Mouse (Mus musculus): ENCODE results near the gene Mgat2. TPM values are rescaled to one million over a fixed set of nuclear protein-coding genes. Genes with fewer than 3 reads are reported as not detected.
"Not testable (repeated sequence)": the region's sequence is repeated elsewhere in the genome, so short reads cannot be mapped to it uniquely, and the experiment has no call there.

Gene Mgat2
- polyA plus RNA-seq, 1 experiment from 2014 or later: 29.6 TPM

DNA sequence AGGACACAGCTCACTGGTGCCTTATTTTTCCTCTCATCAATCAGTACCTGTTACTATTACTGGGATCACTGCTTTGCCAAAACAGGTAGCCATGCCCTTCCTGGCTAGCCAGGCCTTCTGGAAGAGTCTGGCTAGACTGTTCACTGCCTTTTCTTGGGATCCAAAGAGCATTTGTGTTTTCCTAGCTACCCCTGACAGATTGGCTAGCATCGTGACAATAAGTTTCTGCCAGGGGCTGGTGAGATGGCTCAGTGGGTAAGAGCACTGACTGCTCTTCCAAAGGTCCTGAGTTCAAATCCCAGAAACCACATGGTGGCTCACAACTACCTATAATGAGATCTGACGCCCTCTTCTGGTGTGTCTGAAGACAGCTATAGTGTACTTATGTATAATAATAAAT is 23.3 kb upstream of the Mgat2 start:
- H3K4me3 ChIP-seq; H3K4me1 ChIP-seq; DNase-seq (ENCODE audit: low spot score); H3K9me3 ChIP-seq; H3K27me3 ChIP-seq (replicated peaks; ENCODE audit: low read depth, poor library complexity, severe bottlenecking); H3K27ac ChIP-seq (replicated peaks): not testable (repeated sequence)
- WGBS: 78% methylated on average over 2 of the region's 2 CpGs
- peaks cover 23% of the 10 kb centered on the region for H3K36me3 ChIP-seq (replicated peaks)

DNA sequence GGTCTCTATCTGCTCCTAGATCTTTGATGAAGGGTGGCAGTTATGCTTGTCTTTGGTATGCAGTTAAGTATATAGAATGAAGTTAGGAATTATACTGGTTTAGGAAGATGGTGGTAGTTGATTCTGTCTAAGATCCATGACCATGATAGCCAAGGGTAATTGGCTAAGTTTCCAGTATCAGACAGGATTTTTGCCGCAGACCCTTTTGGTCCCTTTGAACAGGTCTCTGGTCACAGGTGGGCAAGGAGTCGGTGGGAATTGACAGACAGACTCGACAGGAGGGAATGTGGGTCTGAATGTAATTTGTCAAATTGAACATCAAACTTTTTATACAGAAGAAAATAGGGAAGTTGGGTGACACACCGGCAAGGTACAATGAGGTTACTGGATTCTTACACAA is 20.4 kb upstream of the Mgat2 start:
- not testable (repeated sequence) for DNase-seq (ENCODE audit: low spot score); H3K4me1 ChIP-seq; H3K9me3 ChIP-seq; H3K27ac ChIP-seq (replicated peaks); H3K36me3 ChIP-seq (replicated peaks); H3K27me3 ChIP-seq (replicated peaks; ENCODE audit: low read depth, poor library complexity, severe bottlenecking); H3K4me3 ChIP-seq
- 87% methylated on average over 4 of the region's 4 CpGs for WGBS

DNA sequence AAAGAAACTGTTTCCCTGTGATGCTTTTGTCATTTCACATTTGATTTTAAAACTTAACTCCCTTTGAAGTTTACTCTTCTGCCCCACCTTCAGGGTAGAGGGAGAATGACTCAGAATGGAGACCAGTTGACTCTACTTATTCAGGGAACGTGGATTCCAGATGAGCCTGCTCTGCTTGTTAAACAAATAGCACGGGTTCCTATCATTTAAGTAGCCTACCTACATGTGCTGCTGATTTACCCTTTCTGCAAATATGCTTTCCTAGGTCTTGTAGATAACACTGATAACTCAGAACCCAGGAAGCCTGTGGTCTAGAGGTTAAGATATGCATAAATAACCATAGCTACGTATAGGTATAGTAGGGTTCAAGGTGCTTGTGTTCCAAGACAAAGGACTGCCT is 19.1 kb upstream of the Mgat2 start:
- H3K4me3 ChIP-seq: no peak overlapping the region
- no peaks in the 10 kb centered on the region for H3K27me3 ChIP-seq (replicated peaks; ENCODE audit: low read depth, poor library complexity, severe bottlenecking)
- no peaks in the 10 kb centered on the region for H3K36me3 ChIP-seq (replicated peaks)
- 60% methylated on average over 3 of the region's 3 CpGs for WGBS
- no peak overlapping the region for H3K27ac ChIP-seq (replicated peaks)
- DNase-seq (ENCODE audit: low spot score): no peak
- no peaks in the 10 kb centered on the region for H3K9me3 ChIP-seq
- peaks cover 12% of the 10 kb centered on the region for H3K4me1 ChIP-seq

DNA sequence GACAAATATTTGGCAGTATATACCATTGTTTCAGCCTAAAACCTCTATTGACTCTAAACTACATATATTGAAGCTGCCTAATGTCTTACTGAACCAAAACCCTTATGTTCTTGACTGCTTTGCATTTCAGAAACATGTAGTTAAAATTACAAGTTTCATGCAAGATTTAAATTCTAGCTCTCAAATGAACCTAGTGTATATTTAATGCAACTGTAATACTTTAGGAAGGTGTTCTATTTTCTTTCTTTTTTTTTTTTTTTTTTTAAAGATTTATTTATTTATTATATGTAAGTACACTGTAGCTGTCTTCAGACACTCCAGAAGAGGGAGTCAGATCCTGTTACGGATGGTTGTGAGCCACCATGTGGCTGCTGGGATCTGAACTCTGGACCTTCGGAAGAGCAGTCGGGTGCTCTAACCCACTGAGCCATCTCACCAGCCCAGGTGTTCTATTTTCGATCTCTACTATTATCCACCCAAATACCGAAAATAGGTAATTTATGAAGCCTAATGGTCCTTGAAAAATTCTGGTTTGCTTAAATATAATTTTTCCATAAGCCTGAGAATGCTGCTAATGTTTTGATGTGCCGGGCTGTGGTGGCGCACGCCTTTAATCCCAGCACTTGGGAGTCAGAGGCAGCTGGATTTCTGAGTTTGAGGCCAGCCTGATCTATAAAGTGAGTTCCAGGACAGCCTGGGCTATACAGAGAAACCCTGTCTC is 16.9 kb upstream of the Mgat2 start:
- not testable (repeated sequence) for H3K27me3 ChIP-seq (replicated peaks; ENCODE audit: low read depth, poor library complexity, severe bottlenecking); H3K4me3 ChIP-seq; H3K9me3 ChIP-seq; H3K36me3 ChIP-seq (replicated peaks); DNase-seq (ENCODE audit: low spot score); H3K27ac ChIP-seq (replicated peaks)
- WGBS: 65% methylated on average over 8 of the region's 8 CpGs
- peaks cover 16% of the 10 kb centered on the region for H3K4me1 ChIP-seq

DNA sequence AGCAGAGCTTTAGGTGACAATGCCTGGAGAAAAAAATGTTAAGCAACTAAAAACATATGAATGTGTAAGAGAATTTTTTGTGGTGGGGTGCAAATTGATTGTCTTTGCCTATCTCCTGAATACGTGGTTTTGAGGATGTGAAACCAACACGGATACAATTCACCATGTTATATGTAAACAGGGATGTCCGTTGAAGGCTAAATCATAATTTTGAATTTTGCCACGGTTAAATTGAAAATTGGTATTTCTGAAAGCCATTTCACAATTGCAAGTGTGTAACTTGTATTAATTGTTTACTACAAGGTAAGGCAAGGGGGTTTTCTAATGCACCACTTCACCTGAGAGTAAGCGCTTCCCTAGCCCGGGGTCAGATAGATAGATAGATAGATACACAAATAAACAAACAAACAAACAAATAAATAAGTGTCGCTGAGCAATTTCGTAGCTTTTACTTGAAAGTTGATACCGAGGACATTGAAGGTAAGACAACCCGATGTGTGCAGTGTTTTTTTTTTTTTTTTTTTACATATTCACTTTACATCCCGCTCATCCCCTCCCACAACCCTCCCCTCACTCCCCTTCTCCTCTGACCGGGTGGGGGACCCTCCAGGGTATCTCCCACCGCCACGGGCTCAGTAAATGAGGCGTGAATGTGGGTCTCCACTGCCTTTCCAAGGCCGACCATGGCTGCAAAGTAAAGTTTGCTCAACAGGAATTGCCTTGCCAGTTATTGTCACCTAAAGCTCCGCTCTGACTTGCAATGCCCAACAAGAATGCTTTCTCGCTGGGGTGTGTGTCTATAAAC is 16.1 kb upstream of the Mgat2 start:
- Histone ChIP-seq H3K27ac (replicated peaks) (peak overlapping the region; percentile 96), H3K9me3 (no peaks in the 10 kb centered on the region), H3K4me3 (peak overlapping the region; percentile 83), H3K4me1 (peaks cover 16% of the 10 kb centered on the region), H3K36me3 (replicated peaks) (peaks cover 9% of the 10 kb centered on the region), H3K27me3 (replicated peaks; ENCODE audit: low read depth, poor library complexity, severe bottlenecking) (no peaks in the 10 kb centered on the region)
- DNase-seq (ENCODE audit: low spot score): no peak
- 9% methylated on average over 18 of the region's 18 CpGs for WGBS

DNA sequence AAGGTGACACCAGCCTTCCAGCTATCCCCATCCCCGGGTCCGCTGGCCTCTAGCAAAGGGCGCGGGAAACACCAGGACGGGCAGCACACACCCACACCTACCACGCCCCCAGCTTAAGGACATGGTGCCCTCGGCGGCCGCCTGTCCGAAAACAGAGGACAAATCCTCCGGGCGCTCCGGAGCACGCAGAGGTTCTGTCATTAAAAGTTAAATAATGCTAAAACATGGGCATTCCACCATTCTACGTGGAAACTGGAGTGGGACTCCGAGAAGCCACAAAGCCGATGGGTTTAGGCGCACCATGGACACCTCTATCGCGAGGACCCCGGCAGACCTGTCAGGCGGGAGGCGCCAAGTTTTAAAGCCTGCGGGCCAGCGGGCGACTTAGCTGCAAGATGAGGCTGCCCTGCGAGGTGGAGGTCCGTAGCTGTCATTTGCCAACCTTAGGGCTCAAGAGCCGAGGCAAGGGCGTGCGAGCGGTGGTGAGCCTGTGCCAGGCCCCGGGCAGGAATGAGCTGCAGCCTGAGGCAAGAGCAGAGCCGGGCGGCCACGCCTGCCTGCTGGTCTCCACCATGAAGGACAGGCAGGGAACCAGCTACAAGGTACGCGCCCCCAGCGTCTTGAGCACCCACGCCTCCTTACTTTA is 15.4 kb upstream of the Mgat2 start, which contains the start of gene Lrr1:
TSS of gene Lrr1 (plus strand) at position 354 of the 646 bp plus-strand sequence.
- Histone ChIP-seq H3K4me3 (peak within 1 kb of the TSS; percentile 83), H3K36me3 (replicated peaks) (peaks cover 15% of the 10 kb centered on the region), H3K27ac (replicated peaks) (peak within 1 kb of the TSS; percentile 96), H3K9me3 (no peaks in the 10 kb centered on the region), H3K4me1 (peaks cover 16% of the 10 kb centered on the region), H3K27me3 (replicated peaks; ENCODE audit: low read depth, poor library complexity, severe bottlenecking) (no peaks in the 10 kb centered on the region)
- under 1% methylated on average over 40 of the region's 40 CpGs for WGBS
- peak; percentile 87 for DNase-seq (ENCODE audit: low spot score)

DNA sequence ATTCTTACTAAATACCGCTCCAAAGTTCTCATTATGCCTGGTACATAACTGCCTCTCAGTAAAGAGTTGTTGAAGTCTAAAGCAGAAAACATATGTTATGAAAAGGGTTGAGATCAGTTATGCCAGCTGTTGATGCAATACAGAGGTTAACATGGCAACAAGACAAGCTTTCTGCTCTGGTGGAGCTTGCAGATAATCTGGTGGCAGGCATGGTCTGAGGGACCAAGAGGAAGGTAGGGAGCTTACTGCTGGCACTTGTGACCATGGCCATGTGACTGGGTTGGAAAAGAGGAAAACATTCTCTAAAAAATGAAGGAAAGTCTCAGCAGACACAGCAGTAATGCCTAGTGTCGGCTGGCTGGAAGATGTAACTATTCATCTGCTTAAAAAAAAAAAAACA is 12.7 kb upstream of the Mgat2 start:
- no peak for DNase-seq (ENCODE audit: low spot score)
- no peaks in the 10 kb centered on the region for H3K9me3 ChIP-seq
- H3K27ac ChIP-seq (replicated peaks): no peak overlapping the region
- peaks cover 42% of the 10 kb centered on the region for H3K36me3 ChIP-seq (replicated peaks)
- H3K4me1 ChIP-seq: peaks cover 16% of the 10 kb centered on the region
- 90% methylated on average over 2 of the region's 2 CpGs for WGBS
- no peaks in the 10 kb centered on the region for H3K27me3 ChIP-seq (replicated peaks; ENCODE audit: low read depth, poor library complexity, severe bottlenecking)
- no peak overlapping the region for H3K4me3 ChIP-seq

DNA sequence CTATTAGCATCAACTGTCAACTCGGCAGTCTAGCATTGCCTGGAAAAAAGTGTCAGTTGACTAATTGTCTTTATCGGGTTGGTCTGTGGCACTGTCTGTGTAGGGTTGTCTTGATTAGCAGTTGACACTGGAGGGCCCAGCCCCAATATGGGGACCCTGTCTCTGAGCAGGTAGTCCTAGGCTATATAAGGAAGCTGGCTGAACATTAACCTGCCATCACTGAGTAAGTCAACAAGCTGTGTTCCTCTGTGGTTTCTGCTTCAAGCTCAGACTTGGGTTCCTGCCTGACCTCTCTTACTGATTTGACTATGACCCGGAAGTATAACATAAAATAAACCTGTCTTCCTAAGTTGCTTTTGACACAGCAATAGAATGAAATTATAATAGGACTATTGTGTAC is 8.0 kb upstream of the Mgat2 start:
- Histone ChIP-seq H3K27ac (replicated peaks) (no peak overlapping the region), H3K4me1 (no peaks in the 10 kb centered on the region), H3K9me3 (no peaks in the 10 kb centered on the region), H3K27me3 (replicated peaks; ENCODE audit: low read depth, poor library complexity, severe bottlenecking) (no peaks in the 10 kb centered on the region), H3K36me3 (replicated peaks) (peaks cover 79% of the 10 kb centered on the region), H3K4me3 (no peak overlapping the region)
- WGBS: 92% methylated on average over 3 of the region's 3 CpGs
- DNase-seq (ENCODE audit: low spot score): no peak

DNA sequence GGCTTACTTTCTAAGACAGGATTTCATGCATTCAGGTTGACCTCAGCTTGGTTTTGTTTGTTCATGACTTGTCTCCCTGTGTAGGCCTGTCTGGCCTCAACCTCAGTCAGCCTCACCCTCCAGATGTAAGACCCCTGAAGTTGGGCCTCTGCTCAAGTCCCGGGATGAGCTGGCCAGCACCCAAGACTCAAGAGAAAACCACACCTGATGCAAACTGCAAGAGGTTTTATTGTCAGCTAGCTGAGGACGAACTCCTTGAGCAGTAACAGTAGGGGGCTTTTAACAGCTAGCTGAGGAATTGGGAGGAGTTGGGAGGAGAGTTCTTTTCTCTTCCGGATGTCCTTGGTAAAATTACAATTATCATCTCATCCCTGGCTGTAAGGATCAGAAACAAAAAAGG is 6.4 kb upstream of the Mgat2 start:
- 88% methylated on average over 3 of the region's 3 CpGs for WGBS
- no peak overlapping the region for H3K27ac ChIP-seq (replicated peaks)
- H3K36me3 ChIP-seq (replicated peaks): peaks cover 86% of the 10 kb centered on the region
- H3K27me3 ChIP-seq (replicated peaks; ENCODE audit: low read depth, poor library complexity, severe bottlenecking): no peaks in the 10 kb centered on the region
- no peak overlapping the region for H3K4me3 ChIP-seq
- H3K4me1 ChIP-seq: no peaks in the 10 kb centered on the region
- no peaks in the 10 kb centered on the region for H3K9me3 ChIP-seq
- no peak for DNase-seq (ENCODE audit: low spot score)

DNA sequence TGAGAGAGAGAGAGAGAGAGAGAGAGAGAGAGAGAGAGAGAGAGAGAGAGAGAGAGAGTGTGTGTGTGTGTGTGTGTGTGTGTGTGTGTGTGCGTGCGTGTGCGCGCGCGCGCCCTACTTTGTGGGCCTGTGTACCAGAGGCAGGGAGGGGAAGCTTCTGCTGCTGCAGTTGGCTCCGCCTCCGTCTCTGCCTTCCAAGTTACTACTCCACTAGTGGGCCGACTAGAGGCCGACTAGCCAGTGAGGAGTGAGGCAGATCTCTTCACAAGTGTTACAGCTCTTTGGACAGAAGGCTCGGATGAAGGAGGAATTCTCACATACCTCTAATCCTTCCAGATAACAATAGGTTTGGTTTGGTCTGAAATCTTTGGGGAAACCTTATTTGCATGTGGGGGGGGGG is 4.6 kb upstream of the Mgat2 start:
- no peak overlapping the region for H3K27ac ChIP-seq (replicated peaks)
- H3K27me3 ChIP-seq (replicated peaks; ENCODE audit: low read depth, poor library complexity, severe bottlenecking): no peaks in the 10 kb centered on the region
- DNase-seq (ENCODE audit: low spot score): no peak
- no peak overlapping the region for H3K4me3 ChIP-seq
- peaks cover 72% of the 10 kb centered on the region for H3K36me3 ChIP-seq (replicated peaks)
- H3K9me3 ChIP-seq: no peaks in the 10 kb centered on the region
- peaks cover 6% of the 10 kb centered on the region; the same call in 1 of the 2 replicates for H3K4me1 ChIP-seq
- 85% methylated on average over 12 of the region's 12 CpGs for WGBS

DNA sequence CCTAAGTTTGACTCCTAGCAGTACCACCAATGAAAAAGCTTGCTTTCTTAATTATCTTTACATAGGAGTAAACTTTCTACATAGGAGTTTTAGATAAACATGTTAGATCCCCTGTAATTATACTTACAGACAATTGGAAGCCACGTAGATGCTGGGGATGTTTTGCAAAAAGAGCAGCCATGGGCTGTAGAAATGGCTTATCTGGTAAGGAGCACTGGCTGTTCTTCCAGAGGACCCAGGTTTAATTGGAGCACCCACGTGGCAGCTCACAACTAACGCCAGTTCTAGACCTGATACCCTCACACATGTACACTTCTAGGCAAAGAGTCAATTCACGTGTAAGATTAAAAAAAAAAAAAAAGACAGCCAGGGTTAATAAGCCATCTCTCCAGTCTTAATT is 2.2 kb upstream of the Mgat2 start:
- Histone ChIP-seq H3K27me3 (replicated peaks; ENCODE audit: low read depth, poor library complexity, severe bottlenecking) (no peaks in the 10 kb centered on the region), H3K4me3 (no peak overlapping the region), H3K27ac (replicated peaks) (no peak overlapping the region), H3K9me3 (no peaks in the 10 kb centered on the region), H3K4me1 (peaks cover 25% of the 10 kb centered on the region), H3K36me3 (replicated peaks) (peaks cover 51% of the 10 kb centered on the region)
- DNase-seq (ENCODE audit: low spot score): no peak
- WGBS: 87% methylated on average over 4 of the region's 4 CpGs

DNA sequence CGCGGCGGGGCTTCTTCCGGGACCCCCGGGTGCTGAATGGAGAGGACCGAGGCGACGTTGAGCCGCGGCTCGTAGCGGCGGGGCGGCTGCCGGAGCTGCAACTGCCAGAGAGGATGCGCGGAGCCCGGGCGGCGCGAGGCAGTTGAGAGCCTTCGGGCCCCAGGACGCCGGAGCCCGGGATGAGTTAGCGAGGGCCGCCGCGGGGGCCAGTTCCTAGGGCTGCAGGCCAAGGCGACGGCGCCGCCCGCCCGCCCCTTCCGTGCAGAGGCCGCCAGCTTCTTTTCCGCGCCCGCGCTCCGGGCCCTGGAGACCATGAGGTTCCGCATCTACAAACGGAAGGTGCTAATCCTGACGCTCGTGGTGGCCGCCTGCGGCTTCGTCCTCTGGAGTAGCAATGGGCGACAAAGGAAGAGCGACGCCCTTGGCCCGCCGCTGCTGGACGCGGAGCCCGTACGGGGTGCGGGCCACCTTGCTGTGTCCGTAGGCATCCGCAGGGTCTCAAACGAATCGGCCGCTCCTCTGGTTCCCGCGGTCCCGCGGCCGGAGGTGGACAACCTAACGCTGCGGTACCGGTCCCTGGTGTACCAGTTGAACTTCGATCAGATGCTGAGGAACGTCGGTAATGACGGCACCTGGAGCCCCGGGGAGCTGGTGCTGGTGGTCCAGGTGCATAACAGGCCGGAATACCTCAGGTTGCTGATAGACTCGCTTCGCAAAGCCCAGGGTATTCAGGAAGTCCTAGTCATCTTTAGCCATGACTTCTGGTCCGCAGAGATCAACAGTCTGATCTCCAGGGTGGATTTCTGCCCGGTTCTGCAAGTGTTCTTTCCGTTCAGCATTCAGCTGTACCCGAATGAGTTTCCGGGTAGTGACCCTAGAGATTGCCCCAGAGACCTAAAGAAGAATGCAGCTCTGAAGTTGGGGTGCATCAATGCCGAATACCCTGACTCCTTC is 662 bp downstream of the Mgat2 start:
- Histone ChIP-seq H3K27me3 (replicated peaks; ENCODE audit: low read depth, poor library complexity, severe bottlenecking) (no peaks in the 10 kb centered on the region), H3K9me3 (no peaks in the 10 kb centered on the region), H3K27ac (replicated peaks) (peak overlapping the region; percentile 93), H3K4me1 (peaks cover 29% of the 10 kb centered on the region), H3K36me3 (replicated peaks) (peaks cover 46% of the 10 kb centered on the region), H3K4me3 (peak overlapping the region; percentile 88)
- WGBS: 3% methylated on average over 86 of the region's 86 CpGs
- peak; percentile 64 for DNase-seq (ENCODE audit: low spot score)
